Mouse (Mus musculus) brain, adult 10 weeks (tissue): ENCODE results near the gene Tmem29. TPM values are rescaled to one million over a fixed set of nuclear protein-coding genes. Genes with fewer than 3 reads are reported as not detected.

Experiments
- polyA plus RNA-seq: library from polyadenylated mRNA; stranded (reverse); fragments of 350-450 nt; fragmentation: Illumina TruSeq; extraction: RNeasy Lipid Tissue Mini Kit (QIAGEN cat#74804); gene quantifications from one replicate; pipeline ENCODE4 v1.2.3, GENCODE M21; 2015; ENCODE audit warnings: low read depth, low replicate concordance

The Tmem29 gene
- 45.0 TPM for polyA plus RNA-seq

GRCm38 (mm10) chrX:150458766-150459350 lies at the start of gene Tmem29:
TSS of gene Tmem29 (minus strand) at chrX:150459154.

Other genes starting within 250 kb of the Tmem29 start
- 4.4 TPM for gene Alas2, start 88.2 kb upstream of the Tmem29 start, polyA plus RNA-seq
- 1.5 TPM for gene Pfkfb1, start 129.1 kb upstream of the Tmem29 start, polyA plus RNA-seq
- gene Apex2, start 130.7 kb upstream of the Tmem29 start, polyA plus RNA-seq = 6.0 TPM
- 74.6 TPM for gene Tro, start 198.4 kb upstream of the Tmem29 start, polyA plus RNA-seq